Mouse (Mus musculus) urinary bladder, postnatal 10 days (tissue): ENCODE data around the gene Gm47996.
"Not testable (repeated sequence)": the region's sequence is repeated elsewhere in the genome, so short reads cannot be mapped to it uniquely, and the experiment has no call there.

Experiments
- DNase-seq: peaks from one replicate; pipeline ENCODE4 v3.0.0; 2022; ENCODE audit warnings: low spot score

The Gm47996 gene

DNA sequence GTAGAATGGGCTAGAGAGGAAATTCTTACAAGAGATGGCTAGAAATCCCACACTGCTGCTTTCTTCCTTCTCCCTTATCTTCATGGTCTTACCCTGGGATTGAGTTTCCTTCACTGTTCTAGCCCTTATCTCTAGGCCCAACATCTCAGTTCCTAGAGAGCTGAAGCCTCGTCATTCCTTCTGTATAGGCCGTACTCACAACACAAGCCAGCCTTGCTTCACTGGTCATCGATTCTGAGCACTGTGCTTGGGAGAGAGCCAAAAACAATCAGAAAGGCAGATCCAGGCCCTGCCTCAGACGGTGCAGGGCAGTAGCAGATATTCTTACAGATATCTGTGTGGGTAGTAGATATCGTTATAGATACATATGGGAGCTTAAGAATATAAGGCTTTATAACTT, 1.4 kb upstream of the Gm47996 start:
- DNase-seq: not testable (repeated sequence)

DNA sequence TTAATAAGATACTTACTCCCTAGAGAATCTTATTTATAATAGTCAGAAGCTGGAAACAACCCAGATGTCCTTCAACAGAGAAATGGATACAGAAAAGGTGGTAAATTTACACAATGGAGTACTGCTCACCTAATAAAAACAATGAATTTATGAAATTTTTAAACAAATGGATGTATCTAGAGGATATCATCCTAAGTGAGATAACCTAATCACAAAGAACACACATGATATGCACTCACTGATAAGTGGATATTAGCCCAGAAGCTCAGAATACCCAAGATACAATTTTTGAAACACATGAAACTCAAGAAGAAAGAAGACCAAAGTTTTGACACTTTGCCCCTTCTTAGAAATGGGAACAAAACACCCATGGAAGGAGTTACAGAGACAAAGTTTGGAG, 987 bp upstream of the Gm47996 start:
- not testable (repeated sequence) for DNase-seq

DNA sequence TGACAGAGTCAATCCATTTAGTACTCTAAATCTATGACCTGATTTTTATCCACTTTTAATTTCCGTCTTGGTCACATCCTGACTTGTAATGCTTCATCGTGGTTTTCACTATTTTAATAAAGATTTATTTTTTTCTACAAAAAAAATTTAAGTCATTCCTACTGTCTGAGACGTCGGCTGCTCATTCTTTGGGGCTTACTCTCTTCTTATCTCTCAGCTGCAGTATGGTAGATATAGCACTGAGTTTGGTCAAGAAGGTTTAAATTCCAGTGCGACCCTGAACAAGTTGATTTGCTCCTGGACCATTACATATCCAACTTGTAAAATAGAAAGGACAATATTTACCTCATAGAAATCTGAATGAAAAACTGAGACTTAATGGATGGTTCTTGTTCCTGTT, 1.7 kb downstream of the Gm47996 start:
- DNase-seq: not testable (repeated sequence)

DNA sequence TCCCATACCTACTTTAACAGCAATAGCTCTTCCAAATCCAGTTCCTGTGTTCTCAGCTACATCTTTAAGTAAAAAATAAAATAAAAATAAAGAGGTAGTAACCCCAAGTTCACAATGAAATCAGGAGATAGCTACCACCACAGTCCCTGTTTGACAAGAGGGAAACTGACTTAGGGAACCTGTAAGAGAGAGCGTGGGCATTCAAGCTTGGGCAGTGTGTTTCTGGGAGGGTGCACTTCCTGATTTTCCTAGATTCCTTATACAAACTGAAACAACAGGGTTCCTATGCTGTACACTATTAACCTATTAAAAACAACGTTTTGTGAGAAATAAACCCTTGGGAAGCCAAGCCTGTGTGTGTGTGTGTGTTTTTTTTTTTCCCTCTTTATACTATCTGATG, 4.9 kb downstream of the Gm47996 start:
- no peak for DNase-seq

DNA sequence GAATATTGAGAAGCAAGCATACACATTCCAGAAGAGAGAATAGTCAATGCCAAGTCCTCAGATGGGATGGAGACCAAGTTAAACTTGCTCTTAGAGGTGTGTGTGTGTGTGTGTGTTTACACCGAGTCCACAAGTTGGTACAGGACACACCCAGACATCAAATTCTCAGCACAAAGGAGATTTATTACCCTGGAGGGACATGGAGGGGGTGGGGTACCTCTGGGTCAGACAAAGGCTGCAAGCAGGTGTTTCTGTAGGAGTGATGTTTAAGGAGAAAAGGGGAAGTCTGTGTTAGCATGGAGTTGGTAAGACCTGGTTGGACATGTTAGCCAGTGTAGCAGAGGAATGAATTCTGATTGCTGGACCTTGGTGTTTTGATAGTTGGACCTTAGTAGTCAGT, 6.1 kb downstream of the Gm47996 start:
- DNase-seq: no peak

DNA sequence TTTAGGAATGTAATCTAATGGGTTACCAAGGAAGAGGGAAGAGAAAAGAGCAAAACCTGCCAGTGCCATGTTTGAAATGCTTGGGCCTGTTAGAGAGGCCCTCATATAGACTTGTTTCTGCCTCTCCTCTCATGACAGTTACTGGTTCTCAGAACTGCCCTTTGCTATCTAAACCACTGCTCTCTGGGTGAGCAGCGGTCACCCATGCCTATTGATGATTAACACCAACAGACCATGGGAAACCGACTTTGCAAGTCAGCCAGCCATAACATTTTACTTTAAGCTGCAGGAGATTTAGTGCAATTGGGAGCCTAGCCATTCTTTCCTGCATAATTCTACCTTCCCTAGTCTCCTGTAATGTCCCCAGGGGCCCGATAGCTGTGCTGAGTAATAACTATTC, 6.5 kb downstream of the Gm47996 start:
- no peak for DNase-seq

DNA sequence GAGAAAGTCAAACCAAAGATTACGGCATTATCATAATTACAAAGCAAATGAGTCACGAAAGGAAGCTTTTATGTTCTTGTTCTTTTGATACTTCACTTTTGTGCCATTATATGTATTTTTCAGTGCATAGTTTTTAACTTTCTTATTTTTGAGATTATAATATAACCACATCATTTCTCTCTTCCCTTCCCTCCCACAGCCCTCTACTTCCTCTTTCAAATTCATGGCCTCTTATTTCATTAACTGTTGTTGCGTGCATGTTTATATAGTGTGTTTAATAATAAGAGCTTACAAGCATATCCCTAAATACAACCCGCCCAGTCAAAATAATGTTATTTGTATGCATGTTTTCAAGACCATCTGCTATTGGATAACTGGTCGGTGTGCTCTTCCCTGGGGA, 9.1 kb downstream of the Gm47996 start:
- no peak for DNase-seq

DNA sequence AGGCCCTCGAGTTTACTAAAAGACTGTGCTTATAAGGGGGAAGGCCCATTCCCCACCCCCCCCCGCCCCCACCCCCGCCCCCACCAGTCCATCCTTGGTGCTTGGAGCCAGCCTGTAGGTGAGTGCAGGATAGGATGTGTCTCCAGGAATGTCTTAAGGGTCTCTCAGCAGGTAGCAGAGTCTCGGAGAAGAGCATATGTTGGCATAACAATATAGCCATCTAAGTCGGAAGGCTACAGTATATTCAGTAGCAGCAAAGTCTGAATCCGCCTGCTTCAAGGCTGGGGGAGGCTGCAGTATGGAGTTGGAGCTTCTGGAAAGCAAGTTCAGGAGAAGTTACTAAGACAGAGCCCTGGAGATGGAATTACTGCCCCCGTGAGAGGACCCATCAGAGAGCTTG, 10.2 kb downstream of the Gm47996 start:
- no peak for DNase-seq

DNA sequence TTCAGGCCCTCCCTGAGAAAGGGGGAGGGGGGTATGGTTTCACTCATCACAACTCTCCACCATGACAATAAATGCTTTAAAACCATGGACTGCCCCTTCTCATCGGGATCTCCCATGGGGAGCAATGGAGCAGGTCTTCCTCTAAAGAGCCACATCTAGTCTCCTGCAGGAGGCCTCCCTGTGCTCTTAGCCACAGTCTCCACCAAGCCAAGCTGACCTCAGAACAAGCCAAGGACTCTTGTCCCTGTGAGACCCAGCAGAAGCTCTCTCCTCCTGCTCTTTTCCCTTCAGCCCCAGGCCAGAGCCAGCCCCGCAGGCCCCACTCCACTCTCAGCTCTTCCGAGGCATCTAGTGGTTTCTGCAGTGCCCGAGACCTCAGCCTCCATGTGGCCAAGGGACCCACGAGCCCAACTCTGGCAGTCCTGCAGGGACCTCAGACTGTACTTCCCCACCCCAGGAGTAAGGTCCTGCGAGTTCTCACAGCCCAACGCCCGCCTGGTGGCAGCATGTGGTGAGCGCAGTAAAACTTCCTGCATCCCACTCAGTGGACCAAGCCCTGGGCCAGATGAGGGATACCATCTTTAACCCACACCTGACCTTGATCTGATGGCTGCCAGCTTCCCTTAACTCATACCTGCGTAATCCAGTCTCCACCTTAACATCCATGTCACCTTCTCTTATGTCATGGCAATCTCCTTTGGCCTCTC, 12.8 kb downstream of the Gm47996 start:
- no peak for DNase-seq

DNA sequence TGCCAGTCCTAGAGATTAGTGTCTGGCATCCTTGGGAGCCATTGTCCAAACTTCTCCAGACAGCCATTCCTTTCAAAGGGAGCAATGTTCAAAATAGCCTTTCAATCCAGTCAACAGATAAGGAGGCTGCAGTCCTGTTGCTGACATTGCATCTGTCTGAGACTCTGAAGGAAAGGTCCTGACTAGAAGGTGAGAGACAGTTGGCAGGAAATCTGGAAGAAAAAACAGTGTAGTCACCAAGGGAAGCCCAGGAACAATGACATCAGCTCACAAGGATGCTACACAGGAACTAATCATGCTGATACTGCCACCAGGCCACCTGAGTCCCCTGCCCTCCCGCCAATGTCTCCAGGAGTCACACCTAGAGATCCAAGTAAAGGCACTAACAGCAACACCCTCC, 13.4 kb downstream of the Gm47996 start:
- no peak for DNase-seq

DNA sequence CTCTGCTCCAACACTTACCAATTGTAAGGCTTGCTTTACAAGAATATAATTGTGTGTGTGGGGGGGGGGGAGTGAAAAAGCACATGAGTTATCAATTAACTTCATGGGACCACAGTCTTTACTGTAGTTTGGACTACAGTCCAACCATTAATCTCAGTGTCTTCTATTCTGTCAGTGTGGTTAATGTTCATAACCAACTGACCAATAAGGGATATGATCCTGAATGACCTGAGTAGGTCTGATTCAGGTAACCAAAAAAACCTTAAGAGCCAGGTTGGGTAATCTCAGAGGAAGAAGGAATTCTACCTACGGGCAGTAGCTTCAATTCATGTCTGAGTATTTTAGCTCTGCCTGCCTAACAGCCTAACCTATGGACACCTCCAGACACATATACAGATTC, 14.6 kb downstream of the Gm47996 start:
- DNase-seq: no peak

DNA sequence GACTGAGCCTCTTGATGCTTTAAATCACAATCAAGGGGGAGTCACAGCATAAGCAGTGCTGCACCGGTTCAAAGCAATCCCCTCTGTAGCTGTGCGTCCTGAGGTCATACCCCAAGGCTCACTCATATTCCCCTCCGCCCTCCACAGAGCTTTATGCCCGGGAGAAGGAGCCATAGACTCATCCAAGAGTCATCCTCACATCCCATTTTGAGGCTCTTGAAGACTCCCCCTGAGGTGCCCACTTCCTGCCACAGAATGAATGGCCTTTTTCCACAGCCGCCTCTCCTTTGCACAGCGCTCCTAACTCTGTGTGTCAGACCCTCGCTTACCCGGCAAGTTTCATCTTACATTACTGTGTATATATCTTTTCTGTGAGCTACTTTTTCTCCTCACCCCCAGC, 17.6 kb downstream of the Gm47996 start:
- no peak for DNase-seq

DNA sequence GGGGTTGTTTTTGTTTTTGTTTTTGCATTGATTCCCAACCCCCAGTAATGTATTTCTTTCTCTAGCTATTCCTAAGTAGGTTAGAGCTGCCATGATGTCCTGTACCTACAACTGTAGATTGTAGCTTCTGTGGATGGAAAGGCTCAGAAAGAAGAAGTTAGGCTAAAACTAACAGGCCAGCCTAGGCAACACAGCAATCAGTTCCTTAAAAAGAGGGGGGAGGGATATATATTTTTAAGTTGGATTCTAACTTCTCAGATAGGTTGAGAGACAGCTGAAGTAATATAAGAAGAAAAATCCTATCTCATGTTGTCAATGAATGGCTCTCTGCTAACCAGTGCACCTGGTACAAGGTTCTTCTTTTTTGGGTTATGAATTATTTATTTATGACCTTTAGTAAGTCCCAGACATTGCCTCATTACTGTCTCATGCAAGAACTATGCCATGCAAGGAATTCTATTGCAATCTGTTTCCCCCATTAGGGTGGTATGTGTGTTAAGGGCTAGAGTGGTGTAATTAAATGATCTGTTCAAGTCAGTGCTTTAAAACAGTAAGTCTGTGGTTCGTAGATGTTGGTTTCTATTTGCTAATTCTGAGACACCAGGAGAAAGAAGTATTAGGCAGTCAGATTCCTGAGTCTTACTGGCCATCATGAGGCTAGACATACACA, 18.5 kb downstream of the Gm47996 start:
- no peak for DNase-seq

DNA sequence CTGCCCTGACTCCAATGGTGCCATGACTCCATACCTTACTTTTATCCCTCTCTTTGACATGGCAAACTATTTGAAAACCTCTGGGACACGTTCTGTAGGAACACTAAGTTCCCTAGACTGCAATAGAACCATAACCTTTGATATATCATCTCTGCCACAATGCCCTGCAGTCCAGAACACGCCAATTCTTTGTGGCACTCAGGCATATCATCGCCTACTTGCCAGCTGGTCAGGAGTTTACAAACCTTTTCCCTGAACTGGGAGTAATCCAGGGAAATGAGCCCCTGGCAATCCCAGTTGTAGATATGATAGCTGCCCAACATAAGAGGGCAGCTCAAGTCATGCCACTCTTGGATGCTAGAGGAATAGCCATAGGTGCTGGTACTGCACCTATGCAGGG, 22.4 kb downstream of the Gm47996 start:
- DNase-seq: no peak

DNA sequence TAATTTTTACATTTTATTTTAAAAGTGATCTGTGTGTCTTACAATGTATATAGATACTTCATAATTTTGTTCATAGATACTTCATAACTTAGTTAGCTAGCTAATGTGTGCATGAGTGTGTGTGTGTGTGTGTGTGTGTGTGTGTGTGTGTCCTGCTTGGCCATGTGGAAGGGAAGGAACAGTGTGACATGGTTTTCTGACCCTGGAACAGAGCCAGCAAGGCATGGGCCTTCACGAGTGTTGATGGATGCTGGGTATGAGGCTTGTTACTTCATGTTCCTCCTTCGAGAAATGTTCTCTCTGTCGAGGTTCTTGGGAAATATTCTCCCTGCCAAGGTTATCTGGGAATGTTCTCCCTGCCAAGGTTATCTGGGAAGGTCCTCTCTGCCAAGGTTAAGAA, 23.8 kb downstream of the Gm47996 start:
- no peak for DNase-seq

DNA sequence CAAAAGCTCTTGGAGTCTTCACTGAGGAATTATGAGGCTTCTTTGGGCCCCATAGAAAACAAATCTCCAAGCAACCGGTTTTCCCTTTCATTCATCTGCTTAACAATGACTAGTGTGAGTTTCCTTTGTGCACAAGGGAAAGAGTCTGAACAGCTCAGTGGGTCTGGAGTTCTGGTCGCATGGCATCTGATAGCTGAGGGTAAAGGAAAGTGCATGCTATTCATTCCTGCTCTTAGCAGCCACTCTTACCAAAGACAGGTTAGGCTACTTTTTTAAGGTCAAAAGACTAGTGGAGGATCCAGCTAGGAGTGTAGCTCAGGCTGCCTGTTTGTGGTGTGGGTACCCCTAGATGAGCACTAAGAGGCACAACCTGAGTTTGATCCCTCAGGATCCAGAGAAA, 25.6 kb downstream of the Gm47996 start:
- no peak for DNase-seq

DNA sequence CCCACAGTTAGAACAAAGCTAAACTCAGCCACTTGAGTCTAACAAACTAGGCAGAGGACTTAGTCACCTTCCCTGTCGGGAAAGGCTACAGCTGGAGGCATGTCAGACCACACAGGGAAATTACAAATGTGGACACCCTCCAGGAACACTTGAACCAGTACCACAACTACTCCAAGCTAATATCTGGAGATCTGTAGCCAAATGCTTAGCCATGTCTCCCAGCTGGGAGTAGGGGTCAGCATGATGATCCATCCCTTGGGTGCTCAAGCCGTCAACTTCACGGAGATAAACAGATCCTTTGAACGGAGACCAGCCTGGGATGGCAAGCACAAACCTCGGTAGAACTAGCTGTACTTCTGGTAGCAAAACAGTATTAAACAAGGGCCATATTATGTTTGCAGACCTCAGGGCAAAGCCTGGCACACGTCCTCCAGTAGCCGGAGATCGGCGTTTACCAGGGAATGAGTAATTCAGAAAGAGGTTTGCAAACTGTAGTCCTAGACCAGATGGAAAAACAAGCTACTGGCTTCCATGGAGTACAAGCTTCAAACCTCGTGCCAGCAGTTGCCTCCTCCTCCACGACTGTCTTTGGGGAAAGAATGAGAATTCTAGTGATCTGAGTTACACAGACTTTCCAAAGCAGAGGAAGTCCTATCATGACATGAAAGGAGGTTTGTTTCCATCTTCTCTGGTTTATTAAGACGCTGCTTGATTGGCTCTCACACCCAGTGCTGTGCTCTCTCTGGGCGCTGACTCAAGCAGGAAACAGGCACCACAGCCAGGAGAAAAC, 26.4 kb downstream of the Gm47996 start:
- no peak for DNase-seq

DNA sequence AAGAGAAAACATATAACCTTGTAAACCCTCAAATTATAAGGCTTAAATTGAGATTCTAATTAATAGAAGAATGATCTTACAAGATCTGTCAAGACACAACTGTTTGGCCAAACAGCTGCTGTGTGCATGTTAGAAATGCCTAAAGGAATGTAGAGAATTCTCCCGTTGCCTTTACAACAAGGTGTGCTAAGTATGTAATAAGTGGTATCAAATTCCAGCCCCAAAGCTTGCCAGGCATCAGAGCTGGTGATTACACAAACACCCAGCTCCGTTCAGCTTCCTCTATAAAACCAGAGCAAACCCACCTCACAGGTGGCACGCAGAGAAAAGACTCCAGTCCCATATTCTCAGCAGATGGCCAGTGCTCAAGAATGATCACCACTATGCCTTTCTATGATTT, 27.8 kb downstream of the Gm47996 start:
- no peak for DNase-seq

DNA sequence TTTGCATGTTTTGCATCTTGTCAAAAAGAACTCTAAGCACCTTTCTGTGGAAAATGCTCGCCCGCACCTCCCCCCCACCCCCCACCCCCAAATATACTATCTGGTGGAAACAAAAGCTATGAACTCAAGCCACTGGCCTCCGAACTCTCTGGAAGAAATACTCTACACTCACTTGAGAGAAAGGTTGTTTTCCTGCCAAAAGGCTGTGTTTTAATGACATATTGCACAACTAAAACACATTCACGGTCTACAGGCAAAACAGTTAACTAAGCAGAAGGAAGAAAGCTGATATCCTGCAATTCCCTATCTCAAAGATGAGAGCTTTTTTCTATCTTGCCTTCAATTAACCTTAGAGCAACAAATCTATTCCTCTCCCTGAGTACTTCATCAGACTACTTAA, 33.4 kb downstream of the Gm47996 start:
- no peak for DNase-seq

DNA sequence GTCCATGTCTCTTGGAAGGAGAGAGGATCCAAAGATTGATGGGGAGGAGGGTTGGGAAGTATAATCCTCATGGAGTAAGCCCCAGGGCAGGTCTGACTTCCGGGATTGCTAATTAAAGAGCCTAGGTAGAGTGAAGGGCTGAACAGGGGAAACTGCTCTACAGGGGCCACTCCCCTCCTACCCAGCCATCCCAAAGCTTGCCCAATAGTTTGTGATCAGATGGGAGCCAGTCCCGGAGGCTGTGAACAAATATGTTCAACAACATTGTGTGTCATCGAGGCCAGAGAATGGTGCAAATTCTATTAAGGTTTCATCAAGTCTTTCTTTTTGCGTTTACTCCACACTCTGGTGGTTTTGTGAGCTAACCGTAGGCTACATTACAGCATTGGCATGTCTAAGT, 34.1 kb downstream of the Gm47996 start:
- DNase-seq: no peak

DNA sequence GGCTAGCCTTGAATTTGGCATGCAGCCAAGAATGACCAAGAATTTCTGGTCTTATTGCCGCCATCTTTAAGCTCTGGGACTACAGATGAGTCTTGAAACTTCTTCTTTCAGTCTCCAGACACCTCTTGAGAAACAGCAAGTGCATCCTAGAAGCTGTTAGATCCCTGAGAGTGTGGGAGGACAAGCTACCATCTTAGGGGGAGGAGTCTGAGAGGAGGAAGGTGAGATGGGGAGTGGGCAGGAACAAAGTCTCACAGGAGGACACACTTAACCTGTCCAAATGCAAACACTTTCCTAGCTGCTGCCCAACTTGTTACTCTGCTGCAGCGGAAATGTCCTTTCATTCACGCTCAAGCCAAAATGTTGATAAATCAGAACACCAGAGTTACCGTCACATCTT, 34.8 kb downstream of the Gm47996 start:
- no peak for DNase-seq

DNA sequence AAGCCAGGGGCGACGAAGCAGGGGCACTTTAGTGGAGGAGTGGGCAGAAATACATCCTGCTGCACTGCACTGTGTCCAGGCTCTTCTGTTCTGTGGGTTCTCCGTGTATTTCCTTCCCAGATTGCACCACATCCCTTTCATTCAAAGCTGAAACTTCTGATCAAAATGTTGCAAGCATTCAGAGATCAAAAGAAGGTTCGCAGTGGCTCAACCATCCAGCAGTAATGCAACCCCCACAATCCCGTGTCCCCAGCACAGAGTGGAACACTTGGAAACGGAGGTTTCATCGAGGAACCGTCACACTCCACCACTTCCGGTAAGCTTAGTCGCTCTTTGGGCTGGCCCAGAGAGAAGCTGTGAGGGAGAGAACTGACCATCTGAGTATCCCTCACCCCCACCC, 35.2 kb downstream of the Gm47996 start:
- DNase-seq: no peak

DNA sequence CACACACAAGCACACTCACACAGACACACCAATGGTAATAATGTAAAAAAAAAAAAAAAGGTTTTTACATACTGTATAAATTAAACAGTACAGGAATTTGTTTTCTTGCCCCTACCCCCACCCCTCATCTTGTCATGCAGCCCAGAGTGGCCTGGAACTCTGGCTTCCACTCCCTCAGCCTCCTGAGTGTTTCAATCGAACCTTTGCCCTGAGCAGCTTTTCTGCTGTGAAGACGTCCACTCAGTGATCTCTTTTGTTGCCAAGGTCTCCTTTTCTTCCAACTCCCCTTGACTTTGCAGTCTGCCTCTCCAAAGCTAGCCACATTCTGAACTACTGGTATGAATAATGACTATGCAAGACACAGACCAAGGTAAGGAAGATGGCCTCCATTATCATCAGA, 35.9 kb downstream of the Gm47996 start:
- DNase-seq: no peak
